Mouse (Mus musculus) frontal cortex, postnatal 10 days (tissue): ENCODE measurements at regions not wholly inside any gene's neighbourhood (a gene's known extent, or its start where the extent isn't known, plus 50 kb on each side); places are given as distances from the start of the nearest gene placed in this dataset.

ENCODE experiments used
- DNase-seq, 2 experiments: peaks; one replicate each; pipeline ENCODE4 v3.0.0; 2022; ENCODE audit warnings: low spot score in 2 of 2, mixed read lengths in 1 of 2

DNA sequence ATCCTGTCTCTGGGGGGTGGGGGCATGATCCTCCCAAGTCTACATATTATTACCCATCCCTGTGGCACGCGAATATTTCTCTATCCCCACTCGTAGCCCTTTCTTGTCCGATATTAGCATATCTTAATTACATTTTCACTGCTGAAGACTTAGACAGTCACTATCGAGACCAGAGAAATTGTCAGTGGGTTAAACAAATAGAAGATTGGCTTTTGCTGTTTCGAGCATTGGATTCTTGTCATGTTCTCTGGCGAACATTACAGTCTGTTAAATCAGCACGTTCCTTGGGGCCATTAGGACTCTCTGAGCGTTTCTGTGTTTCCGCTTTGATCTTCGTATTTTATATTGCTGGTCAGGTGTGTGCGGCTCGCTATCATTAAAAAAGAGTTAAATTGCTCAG lies 129.6 kb upstream of the Psmd7 start:
- DNase-seq: no peak

DNA sequence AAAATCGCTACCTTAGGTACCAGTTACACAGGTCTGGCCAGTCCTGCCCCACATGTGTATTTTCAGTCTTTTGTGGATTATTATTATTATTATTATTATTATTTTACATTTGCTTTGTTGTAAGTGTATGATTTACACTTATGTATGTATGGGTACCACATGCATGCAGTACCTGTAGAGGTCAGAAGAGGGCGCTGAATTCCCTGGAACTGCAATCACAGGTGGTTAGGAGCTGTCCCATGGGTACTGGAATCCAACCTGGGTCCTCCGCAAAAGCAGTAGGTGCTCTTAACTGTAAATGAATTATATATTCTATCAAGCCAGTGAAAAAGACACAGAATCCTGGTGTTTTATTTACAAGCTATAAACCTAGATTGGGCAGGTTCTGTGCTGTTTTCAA lies 131.4 kb upstream of the Psmd7 start:
- DNase-seq: no peak

DNA sequence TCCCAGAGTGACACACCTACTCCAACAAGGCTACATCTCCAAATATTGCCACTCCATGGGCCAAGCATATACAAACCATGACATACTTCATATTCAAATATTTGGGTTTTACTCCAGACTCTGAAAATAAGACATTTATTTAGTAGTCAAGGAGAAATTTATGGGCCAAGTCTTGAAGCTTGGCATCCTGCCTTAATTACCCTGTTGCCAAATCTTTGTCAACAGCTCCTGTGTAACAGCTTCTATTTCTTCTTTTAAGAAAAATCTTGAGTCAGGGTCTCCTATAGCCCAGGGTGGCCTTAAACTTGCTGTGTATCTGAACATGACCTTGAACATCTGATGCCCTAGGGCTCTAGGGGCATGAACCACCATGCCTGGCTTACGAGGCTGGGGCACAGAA lies 138.5 kb upstream of the Psmd7 start:
- DNase-seq: no peak

DNA sequence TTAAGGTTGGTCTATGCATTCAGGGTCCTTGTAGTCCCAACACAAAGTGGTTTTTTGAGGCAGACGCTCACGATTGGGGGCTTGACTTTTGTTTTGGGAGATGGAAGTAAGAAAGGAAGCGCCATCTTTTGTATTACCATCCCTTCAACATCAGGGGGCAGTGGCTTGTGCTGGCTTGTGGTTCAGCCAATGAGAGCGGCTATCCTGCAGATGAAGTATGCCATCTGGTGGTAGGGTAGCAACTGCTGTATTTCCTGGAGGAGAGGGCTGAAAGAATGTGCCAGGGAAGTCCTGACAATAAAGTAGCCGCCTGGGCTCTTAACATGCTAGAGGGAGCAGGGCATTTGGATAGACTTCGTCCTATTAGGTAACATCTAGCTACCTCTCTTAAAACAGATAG lies 139.0 kb upstream of the Psmd7 start:
- DNase-seq: no peak

DNA sequence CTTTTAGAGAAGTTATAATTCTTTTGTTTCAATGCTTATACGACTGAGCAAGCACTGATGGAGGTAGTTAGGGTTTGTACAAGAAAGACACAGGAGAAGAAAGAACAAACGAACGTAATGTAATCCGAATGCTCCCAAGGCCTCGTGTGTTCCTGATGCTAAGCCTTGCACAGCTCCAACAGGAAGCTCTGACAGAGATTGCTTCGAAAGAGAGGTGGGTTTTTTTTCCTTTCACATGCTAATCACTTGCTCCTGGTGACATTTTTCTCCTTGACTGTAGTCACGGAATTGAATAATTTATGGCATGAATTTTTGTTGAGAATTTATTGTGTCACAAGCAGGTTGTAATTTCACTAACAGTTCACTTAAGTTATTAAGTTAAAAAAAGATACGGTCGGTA lies 150.8 kb upstream of the Psmd7 start:
- DNase-seq: no peak

DNA sequence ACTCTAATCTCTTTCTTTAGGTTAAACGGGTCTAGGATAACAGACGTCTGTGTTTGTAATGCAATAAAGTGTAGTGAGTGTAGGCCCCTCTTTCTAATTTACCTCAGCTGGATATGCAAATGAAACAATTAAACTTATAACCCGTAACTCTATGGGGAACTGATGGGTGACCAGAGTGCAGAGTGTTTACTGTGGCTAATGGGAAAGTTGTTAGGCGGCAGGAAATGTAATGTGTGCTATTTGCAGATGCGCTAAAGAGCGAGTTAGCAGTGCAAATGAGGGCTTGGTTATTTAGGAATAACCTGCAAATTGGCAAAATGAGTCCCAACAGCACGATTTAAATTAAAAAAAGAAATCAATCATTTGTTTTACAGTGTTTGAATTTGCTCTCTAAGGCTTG lies 168.8 kb upstream of the Psmd7 start:
- DNase-seq: no peak

DNA sequence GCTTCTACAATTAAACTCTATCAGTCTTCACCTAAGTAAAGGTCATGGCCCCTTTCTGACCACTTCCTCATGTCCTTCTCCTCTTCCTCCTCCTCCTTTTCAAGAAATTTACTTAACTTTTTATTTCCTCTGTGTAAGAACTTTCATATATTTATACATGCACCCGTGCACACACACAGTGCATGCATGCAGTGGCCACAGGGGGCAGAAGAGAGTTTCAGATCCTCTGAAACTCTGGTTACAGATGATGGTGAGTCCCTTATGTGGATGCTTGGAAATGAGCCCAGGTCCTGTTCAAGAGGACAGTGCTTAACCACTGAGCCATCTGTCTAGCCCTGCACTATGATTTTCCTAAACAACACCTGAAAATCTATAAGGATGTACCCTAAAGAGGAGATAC lies 170.4 kb upstream of the Psmd7 start:
- DNase-seq: no peak

DNA sequence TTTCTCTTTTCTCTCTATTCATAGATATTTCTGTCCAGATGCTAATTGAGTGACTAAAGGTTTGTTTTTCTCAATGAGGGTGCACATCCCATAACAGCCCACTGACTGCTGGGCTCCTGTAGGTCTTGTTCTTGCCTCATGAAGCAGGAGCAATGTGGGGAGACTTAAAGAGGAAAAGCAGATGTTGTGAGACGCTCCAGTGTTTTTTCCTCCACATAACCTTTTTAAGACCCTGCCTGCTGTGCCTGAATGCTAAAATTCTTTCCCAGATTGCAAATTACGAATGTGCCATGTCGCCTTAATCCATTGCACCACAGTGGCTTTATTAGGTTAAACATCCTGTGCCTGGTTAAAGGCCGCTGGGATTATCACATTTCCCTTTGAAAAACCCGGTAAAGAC lies 165.5 kb upstream of the Zfhx3 start:
- no peak for DNase-seq

DNA sequence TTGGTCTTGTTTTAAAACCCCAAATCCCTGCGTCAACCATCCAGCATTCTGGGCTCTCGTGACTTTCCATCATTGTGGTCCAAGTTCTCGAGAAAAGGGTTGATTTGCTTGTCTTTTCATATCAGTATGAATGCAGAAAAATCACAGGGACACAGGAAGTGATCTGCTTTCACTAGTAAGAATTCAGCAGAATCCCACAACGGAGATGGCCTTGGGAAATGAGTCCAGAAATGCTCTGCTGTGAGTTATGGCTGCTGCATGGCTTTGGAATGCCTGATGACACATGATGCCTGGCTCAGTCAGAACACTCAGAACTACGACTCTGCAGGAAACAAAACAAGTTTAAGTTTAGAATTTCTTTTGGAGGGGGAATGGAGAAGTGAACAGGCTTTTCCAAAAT lies 156.7 kb upstream of the Zfhx3 start:
- no peak for DNase-seq

DNA sequence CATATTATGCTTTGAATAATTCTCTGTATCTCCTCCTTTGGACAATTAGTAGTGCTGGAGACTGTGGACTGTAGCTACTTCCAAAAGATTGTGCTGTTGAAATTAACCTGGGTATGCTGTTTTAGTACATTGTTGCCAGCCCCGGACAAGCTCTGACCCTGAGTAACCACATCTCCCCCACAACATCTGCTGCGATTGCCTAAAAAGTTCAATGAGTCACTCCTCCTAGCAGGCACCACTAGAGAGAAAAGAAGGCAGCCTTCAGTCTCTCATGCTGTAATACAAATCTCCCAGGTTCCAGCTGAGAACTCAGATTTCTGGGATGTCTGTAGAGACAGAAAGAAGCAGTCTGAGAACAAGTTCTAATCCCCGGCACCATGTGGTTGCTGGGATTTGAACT lies 150.2 kb upstream of the Zfhx3 start:
- no peak for DNase-seq

DNA sequence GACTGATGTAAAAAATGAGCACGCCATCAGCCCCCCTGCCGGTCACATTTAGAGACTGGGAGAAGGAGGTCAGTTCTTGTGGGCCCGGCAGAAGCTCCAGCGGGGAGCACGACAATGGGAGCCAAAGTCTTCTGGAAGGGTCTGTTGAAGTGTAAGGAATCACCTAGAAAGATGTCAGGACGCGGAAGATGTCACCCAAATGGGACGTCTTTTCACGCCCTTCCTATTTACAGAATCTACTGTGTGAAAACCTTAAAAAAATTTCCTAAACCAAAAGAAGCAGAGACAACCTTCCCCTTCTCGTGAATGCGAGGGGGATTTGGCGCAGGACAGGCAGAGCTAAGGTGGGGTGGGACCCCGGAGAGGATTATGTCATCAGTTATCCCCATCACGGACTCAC lies 127.5 kb upstream of the Zfhx3 start:
- DNase-seq: no peak

DNA sequence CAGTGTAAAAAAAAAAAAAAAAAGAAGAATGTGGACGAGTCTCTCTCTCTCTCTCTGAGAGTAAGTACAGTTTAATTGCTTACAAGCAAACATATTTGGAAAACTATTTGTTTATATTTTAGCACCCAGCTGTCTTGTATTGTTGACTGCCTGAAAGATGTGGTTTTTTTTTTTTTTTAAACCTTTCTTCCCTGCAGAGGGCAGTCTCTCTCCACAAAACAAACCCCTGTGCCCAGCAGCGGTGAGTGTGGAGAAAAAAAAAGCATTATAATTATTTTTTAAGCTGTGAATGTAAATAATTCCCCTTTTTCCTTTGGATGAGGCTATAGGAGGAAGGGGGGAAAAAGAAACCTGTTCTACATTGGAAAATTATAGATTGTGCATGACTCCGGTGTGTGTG lies 126.7 kb upstream of the Zfhx3 start:
- no peak for DNase-seq

DNA sequence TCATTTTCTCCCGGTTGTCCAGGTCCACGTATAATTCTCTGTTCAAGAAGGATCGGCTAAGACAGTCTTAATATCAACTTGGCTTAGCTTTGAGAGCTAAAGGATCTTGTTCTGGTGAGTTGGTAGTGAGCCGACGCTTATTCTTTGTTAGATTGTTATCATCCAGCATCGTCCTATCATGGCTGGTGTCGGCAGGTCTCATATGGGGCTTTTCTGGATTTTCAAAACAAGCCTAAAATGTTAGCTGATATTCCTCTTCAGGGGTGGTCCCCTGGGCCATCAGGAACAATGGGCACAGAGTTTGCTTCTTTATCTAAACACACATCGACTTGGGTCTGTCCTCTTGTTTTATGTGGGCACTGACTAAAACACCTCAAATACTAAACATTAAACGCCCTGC lies 124.6 kb upstream of the Zfhx3 start:
- no peak for DNase-seq

DNA sequence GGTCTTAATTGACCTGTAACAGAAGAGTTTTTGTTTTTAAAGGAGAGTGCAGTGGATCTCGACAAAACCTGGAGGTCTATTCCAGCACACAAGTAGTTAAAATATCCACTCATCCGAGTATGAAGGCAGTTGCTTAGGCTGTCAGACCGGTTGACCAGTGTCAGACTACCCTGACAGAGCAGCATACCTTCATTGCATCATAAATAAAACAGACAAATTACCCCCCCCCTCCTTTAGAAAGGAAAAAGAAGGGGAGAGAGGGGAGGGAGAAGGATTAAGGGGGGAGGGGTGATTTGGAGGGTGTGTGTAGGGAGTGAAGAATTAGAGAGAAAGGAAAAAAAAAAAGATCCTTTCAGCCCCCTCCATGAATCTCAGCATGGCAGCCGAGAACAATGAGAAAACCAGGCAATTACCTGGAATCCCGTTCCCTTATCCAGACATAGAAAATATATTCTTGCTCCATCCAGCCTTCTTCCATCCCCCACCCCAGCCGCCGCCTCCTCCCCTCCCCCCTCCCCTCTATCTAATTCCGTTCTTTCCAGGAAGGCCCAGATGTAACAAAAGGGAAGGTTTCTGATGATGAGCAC lies 122.2 kb upstream of the Zfhx3 start:
- DNase-seq: no peak

DNA sequence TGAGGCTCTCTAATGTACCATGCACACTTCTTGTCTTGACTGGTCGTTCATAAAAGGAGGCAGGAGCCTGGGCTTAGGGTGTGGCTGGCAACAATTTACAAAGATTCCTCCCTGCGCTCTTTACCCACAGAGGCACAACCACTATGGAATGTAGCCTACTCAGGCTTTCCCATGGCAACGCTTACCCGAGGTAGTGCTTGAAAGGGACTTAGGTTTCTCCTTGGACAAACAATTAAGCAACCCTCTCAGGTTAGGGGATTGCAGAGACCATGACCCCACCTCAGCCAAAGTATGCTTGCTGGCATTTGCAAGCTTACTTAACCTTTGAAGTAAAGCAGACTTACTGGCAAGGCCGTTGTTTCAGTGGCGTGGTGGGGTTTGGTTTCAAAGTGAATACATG lies 120.9 kb upstream of the Zfhx3 start:
- no peak for DNase-seq

DNA sequence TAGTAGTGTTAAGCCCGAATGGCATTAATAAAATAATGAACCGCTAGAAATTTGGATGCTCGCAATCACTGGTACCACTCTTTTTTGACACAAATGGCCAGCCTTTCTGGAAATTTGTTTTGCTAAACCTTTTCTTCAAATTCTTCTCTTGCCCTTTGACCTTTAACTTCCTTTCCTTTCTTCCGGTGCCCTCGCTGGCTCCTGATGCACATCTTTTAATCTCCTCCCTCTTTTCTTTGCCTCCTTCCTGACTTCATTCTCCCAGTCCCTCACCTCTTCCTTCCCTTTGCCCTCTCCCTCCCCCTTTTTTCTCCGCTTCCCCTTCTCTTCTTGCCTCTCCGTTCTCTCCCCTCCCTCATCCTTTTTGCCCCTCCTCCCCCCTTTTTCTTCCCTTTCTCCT lies 118.3 kb upstream of the Zfhx3 start:
- DNase-seq: no peak

DNA sequence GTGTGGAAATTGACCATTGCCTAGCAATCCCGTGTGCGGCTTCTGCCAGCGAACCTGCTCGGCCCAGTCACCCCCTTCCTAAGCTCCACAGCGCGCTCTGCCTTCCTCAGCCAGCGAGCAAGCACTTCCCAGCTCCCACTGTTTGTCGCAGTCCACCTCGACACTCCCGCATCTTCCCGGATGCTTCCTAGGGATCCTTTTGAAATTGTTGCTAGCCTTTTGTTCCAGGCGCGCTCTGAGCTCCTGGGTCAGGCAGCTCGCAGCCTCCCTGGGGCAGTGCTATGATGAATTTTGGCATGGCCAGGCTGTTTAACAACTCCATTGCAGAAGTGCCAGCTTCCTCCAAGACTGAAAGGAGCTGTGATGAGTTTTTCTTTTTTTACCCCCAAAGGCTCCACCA lies 117.8 kb upstream of the Zfhx3 start:
- DNase-seq: peak in 1 of 2 experiments; percentile 21

DNA sequence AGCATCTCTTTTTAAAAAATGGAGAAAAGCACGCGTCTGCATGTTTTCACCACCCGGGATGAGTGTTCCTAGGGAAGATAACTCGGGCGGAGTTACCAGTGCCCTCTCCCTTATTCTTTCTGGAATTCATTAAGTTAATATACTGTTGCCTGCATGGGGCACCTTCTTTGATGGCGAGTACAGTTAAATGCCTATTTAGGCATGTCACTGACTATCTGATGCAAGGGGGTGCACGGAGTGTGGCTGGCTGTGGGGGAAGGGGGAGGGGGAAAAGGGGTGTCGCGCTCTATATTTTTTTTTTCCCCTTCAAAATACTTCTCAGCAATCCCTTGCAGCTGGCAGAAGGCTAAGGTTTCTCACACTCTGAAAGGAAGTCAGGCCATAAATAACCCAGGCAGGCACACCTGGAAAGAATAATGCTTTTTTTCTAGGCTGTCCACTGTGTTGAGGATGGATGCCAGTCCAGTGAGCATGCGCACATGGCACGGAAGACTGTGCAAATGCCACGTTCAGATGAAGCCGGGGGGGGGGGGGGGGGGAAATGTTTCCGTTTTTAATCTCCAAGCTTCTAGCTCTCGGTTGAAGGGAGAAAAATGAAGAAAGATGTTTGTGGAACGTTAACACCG lies 114.8 kb upstream of the Zfhx3 start:
- no peak for DNase-seq

DNA sequence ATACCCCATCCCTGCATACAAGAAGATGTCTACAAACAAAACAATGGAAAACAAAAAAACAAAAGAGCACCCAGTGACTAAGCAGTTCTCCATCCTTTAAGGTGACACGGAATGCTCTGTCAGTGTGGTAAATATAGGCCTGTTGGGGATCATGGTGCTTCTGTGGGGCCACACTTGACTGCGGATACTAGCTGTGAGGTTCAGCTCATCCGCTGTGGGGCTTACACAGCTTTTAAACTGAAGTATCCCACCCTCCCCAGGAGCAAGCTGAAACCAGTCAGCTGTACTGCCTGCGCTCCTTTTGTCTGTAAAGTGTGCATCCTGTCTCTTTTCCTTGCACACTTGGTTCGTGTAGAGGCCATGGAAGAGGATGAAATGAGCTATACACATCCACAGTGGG lies 113.9 kb upstream of the Zfhx3 start:
- DNase-seq: no peak

DNA sequence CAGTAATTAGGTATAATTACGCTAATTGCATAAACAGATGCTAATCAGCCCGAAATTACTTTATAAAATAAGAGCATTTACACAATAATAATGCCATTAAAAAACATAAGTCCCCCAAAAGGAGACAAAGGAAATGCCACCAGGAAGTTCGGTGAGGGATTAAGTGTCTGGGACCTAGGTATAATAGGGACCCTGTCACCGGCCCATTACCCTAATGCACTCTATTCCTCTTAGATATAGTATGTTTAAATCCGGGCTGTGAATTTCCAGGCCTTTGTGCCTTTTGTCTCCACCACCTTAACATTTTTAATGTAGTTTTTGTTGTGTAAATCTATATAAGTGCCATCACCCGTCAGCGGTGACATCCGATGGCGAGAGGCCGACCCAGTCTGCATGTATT lies 109.0 kb upstream of the Zfhx3 start:
- DNase-seq: no peak

DNA sequence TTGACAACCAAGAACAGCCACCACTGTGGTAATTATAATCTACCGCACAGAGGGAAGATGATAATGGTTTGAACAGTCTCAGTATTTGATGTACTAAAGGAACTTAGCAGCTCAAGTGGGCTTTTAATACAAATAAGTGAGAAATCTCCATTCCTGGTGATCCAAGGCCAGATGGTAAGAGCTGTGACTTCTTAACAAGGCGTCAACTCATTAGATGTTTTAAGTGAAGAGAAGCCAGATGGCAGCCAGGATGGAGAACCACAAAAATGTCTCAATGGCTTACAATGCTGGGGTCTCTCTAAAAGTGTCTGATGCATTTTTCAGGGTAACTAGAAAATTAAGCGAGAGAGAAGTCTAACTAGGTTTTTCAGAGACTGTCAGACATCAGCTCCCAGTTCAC lies 96.3 kb upstream of the Zfhx3 start:
- no peak for DNase-seq

DNA sequence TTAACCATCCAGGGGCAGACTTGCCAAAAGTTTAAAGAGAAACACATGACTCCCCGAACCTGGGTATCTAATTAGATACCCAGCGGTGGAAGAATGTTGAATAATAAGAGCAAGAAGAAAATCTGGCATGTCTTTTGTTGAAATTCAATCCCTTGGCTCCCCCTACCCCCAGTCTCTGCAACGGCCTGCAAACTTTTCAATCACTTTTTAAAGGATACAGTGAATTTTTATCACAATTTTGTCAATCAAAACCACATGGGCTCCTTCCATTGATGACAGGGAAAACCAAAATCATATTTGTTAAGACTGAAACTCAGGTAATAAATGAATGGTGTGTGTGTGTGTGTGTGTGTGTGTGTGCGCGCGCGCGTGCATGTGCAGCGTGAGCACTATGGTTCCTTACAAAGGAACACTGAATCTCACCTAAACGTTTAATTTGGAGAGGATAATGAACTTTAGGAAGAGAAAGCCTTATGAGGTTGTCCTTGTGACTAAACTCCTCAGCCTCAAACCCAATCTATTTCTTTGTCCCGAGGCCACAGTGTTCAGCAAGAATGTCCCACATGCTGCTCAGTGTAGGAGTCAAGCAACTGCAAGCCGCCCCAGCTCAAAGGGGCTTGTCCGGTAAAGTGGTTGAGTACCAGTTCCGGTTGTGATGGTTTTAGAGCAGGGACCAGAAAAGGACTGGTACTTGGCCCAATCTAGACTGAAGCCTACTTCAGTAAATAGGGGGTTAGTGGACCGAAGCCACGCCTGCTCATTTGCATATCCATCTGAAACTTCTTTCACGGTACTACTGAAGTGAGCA lies 91.0 kb upstream of the Zfhx3 start:
- DNase-seq: no peak

DNA sequence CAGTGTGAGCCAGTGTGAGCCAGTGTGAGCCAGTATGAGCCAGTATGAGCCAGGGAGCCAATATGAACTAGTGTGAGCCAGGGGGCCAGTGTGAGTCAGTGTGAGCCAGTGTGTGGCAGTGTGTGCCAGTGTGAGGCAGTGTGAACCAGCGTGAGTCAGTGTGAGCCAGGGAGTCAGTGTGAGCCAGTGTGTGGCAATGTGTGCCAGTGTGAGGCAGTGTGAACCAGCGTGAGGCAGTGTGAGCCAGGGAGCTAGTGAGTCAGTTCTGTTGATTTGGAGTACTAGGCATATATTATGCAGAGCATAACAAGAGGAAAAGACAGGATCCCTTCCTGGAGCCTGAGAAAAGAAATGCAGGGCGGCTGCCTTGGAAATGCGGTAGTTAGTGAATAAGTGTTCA lies 82.7 kb upstream of the Zfhx3 start:
- DNase-seq: no peak
